In genomic region chr6:91872781-91873180, GRCm38 (mm10) we compare ENCODE assay signal across 15 mouse cellular contexts. TPM values are rescaled to one million over a fixed set of nuclear protein-coding genes. Genes with fewer than 3 reads are reported as not detected.
DNase-seq lines count a peak whose midpoint lies in the region.
"Had no signal": no experiment of that assay in that cellular context is flagged by ENCODE, and none has a peak within 500 bp of the region (broad histone marks: within the 10 kb centered on the region; RNA-seq: fewer than 3 reads in every experiment).

No protein-coding gene starts in this region.

- intact Hi-C loops in gastrocnemius, postnatal 14 days (cut with DNase I; ENCODE audit: low total_unique reads), result no loop called here

- peak; percentile 76 for DNase-seq in adrenal gland, adult 2 months
- DNase-seq in adrenal gland, postnatal 4 days (ENCODE audit: low spot score in 2 of 2), result no peak
- DNase-seq in testis, postnatal 10 days (ENCODE audit: low spot score), result peak; percentile 32
- no peak for DNase-seq in testis, postnatal 14 days (ENCODE audit: low spot score)
- peak; percentile 35 for DNase-seq in adrenal gland, postnatal 25 days
- DNase-seq in lung, postnatal 25 days (ENCODE audit: low spot score), result no peak
- no peak for DNase-seq in gastrocnemius, postnatal 14 days
- DNase-seq: cerebellum, adult 11 months; cerebellum, adult 8-10 months; cerebellum, postnatal 14 days; embryo, embryonic 11 days; heart, adult 2 months; heart, postnatal 4 days had no signal

RNA-seq across cellular contexts. Expression of gene Ccdc174, which starts 5.1 kb away (rescaled TPM):
- total RNA-seq in adrenal gland, adult 2 months (2021), result 10 to 100 TPM; 28.2 to 69.0 TPM
- 2.9 and 4.5 TPM in 2 replicates for polyA plus RNA-seq in adrenal gland, adult 2 months (2012; rRNA removed)
- 10 to 100 TPM; 29.8 to 31.3 TPM for total RNA-seq in adrenal gland, postnatal 4 days (2021)
- total RNA-seq in adrenal gland, postnatal 25 days (2021), result 34.7 and 37.6 TPM in 2 replicates
- 1 to 10 TPM; 8.5 to 8.9 TPM for total RNA-seq in gastrocnemius, postnatal 14 days (2021)

RNA-seq across cellular contexts. Expression of gene 4930590J08Rik, which starts 29.8 kb away (rescaled TPM):
- total RNA-seq in adrenal gland, adult 2 months (2021), result 1 to 10 TPM; 1.6 to 2.1 TPM
- 0.25 and 0.26 TPM in 2 replicates for polyA plus RNA-seq in adrenal gland, adult 2 months (2012; rRNA removed)
- 1 to 10 TPM; 1.6 to 2.2 TPM for total RNA-seq in adrenal gland, postnatal 4 days (2021)
- total RNA-seq in adrenal gland, postnatal 25 days (2021), result 1.7 and 1.9 TPM in 2 replicates
- 1 to 10 TPM in 1 of 2 experiments, under 1 TPM in 1; 0.74 to 1.0 TPM for total RNA-seq in gastrocnemius, postnatal 14 days (2021)
- polyA plus RNA-seq: erythroblast, embryonic 14.5 days had no signal

RNA-seq across cellular contexts. Expression of gene Grip2, which starts 45.7 kb away (rescaled TPM):
- total RNA-seq in adrenal gland, adult 2 months (2021), result 1 to 10 TPM; 1.3 to 3.5 TPM
- 3.3 TPM in 2 replicates for polyA plus RNA-seq in adrenal gland, adult 2 months (2012; rRNA removed)
- total RNA-seq in adrenal gland, postnatal 4 days (2021), result 1 to 10 TPM; 2.1 to 2.8 TPM
- 1.4 and 1.9 TPM in 2 replicates for total RNA-seq in adrenal gland, postnatal 25 days (2021)
- 1 to 10 TPM; 2.6 to 4.0 TPM for total RNA-seq in gastrocnemius, postnatal 14 days (2021)
- total RNA-seq: common myeloid progenitor, adult 5-6 weeks had no signal
- polyA plus RNA-seq: erythroblast, embryonic 14.5 days had no signal

Comparison
In these comparisons a context has a peak if more than half of its experiments do, and no peak if none do; other contexts are left out.
1. DNase-seq: peak in adrenal gland, adult 2 months (single experiment), testis, postnatal 10 days (single experiment) and adrenal gland, postnatal 25 days (single experiment); none in adrenal gland, postnatal 4 days (0 of 2), testis, postnatal 14 days (single experiment), lung, postnatal 25 days (single experiment) and gastrocnemius, postnatal 14 days (single experiment).